Mouse (Mus musculus): ENCODE measurements around the gene Glrp1. TPM values are rescaled to one million over a fixed set of nuclear protein-coding genes. Genes with fewer than 3 reads are reported as not detected.

Glrp1 gene
- polyA plus RNA-seq, 1 experiment = 0.04 TPM

- DNase-seq = no peak
- Histone ChIP-seq H3K27ac (ENCODE audit: control insufficient read depth, insufficient read depth, low read length) (no peak overlapping the region), H3K4me1 (replicated peaks; ENCODE audit: control insufficient read depth, insufficient read depth, low read length) (peaks cover 24% of the 10 kb centered on the region), H3K4me3 (ENCODE audit: control insufficient read depth, insufficient read depth, low read length) (no peak overlapping the region), H3K36me3 (ENCODE audit: control insufficient read depth, insufficient read depth, low read length) (no peaks in the 10 kb centered on the region), H3K27me3 (ENCODE audit: control insufficient read depth, insufficient read depth, low read length) (no peaks in the 10 kb centered on the region)
- TF ChIP-seq CTCF (IDR thresholded peaks at IDR 0.05; ENCODE audit: borderline replicate concordance, control insufficient read depth, extremely low read depth, insufficient read depth, low read length, poor library complexity) (no peak), POLR2A (IDR thresholded peaks at IDR 0.05; ENCODE audit: control insufficient read depth, extremely low read depth, insufficient read depth, low read length, poor library complexity) (no peak)
- WGBS = 10% methylated on average over 1 of the region's 1 CpGs
Measured at GRCm38 (mm10) chr1:88461096-88461495, 48.8 kb downstream of the Glrp1 start.

GRCm38 (mm10) chr1:88459655-88460054, 50.2 kb downstream of the Glrp1 start:
- DNase-seq = no peak
- Histone ChIP-seq H3K4me3 (ENCODE audit: control insufficient read depth, insufficient read depth, low read length) (no peak overlapping the region), H3K36me3 (ENCODE audit: control insufficient read depth, insufficient read depth, low read length) (no peaks in the 10 kb centered on the region), H3K27ac (ENCODE audit: control insufficient read depth, insufficient read depth, low read length) (no peak overlapping the region), H3K27me3 (ENCODE audit: control insufficient read depth, insufficient read depth, low read length) (no peaks in the 10 kb centered on the region), H3K4me1 (replicated peaks; ENCODE audit: control insufficient read depth, insufficient read depth, low read length) (peaks cover 24% of the 10 kb centered on the region)
- no peak for TF ChIP-seq POLR2A (IDR thresholded peaks at IDR 0.05; ENCODE audit: control insufficient read depth, extremely low read depth, insufficient read depth, low read length, poor library complexity)
- no peak for TF ChIP-seq CTCF (IDR thresholded peaks at IDR 0.05; ENCODE audit: borderline replicate concordance, control insufficient read depth, extremely low read depth, insufficient read depth, low read length, poor library complexity)
- WGBS = 96% methylated on average over 5 of the region's 5 CpGs

- H3K27me3 ChIP-seq (ENCODE audit: control insufficient read depth, insufficient read depth, low read length) = no peaks in the 10 kb centered on the region
- TF ChIP-seq CTCF (IDR thresholded peaks at IDR 0.05; ENCODE audit: borderline replicate concordance, control insufficient read depth, extremely low read depth, insufficient read depth, low read length, poor library complexity) = no peak
- no peak for TF ChIP-seq POLR2A (IDR thresholded peaks at IDR 0.05; ENCODE audit: control insufficient read depth, extremely low read depth, insufficient read depth, low read length, poor library complexity)
- peaks cover 24% of the 10 kb centered on the region for H3K4me1 ChIP-seq (replicated peaks; ENCODE audit: control insufficient read depth, insufficient read depth, low read length)
- H3K4me3 ChIP-seq (ENCODE audit: control insufficient read depth, insufficient read depth, low read length) = no peak overlapping the region
- no peak for DNase-seq
- WGBS = 95% methylated on average over 4 of the region's 4 CpGs
- no peak overlapping the region for H3K27ac ChIP-seq (ENCODE audit: control insufficient read depth, insufficient read depth, low read length)
- no peaks in the 10 kb centered on the region for H3K36me3 ChIP-seq (ENCODE audit: control insufficient read depth, insufficient read depth, low read length)
Measured at GRCm38 (mm10) chr1:88459196-88459595, 50.7 kb downstream of the Glrp1 start.

GRCm38 (mm10) chr1:88456451-88457072, 53.3 kb downstream of the Glrp1 start:
- H3K4me1 ChIP-seq (replicated peaks; ENCODE audit: control insufficient read depth, insufficient read depth, low read length) = peaks cover 10% of the 10 kb centered on the region
- H3K4me3 ChIP-seq (ENCODE audit: control insufficient read depth, insufficient read depth, low read length) = no peak overlapping the region
- peak; percentile 77 for DNase-seq
- no peaks in the 10 kb centered on the region for H3K36me3 ChIP-seq (ENCODE audit: control insufficient read depth, insufficient read depth, low read length)
- H3K27me3 ChIP-seq (ENCODE audit: control insufficient read depth, insufficient read depth, low read length) = no peaks in the 10 kb centered on the region
- 72% methylated on average over 14 of the region's 14 CpGs for WGBS
- TF ChIP-seq POLR2A (IDR thresholded peaks at IDR 0.05; ENCODE audit: control insufficient read depth, extremely low read depth, insufficient read depth, low read length, poor library complexity) (no peak), CTCF (IDR thresholded peaks at IDR 0.05; ENCODE audit: borderline replicate concordance, control insufficient read depth, extremely low read depth, insufficient read depth, low read length, poor library complexity) (peak; percentile 21; the same call in 1 of the 2 replicates)
- H3K27ac ChIP-seq (ENCODE audit: control insufficient read depth, insufficient read depth, low read length) = no peak overlapping the region

- no peaks in the 10 kb centered on the region for H3K36me3 ChIP-seq (ENCODE audit: control insufficient read depth, insufficient read depth, low read length)
- no peak for DNase-seq
- H3K27ac ChIP-seq (ENCODE audit: control insufficient read depth, insufficient read depth, low read length) = no peak overlapping the region
- TF ChIP-seq POLR2A (IDR thresholded peaks at IDR 0.05; ENCODE audit: control insufficient read depth, extremely low read depth, insufficient read depth, low read length, poor library complexity) = no peak
- TF ChIP-seq CTCF (IDR thresholded peaks at IDR 0.05; ENCODE audit: borderline replicate concordance, control insufficient read depth, extremely low read depth, insufficient read depth, low read length, poor library complexity) = no peak
- no peak overlapping the region for H3K4me3 ChIP-seq (ENCODE audit: control insufficient read depth, insufficient read depth, low read length)
- H3K27me3 ChIP-seq (ENCODE audit: control insufficient read depth, insufficient read depth, low read length) = no peaks in the 10 kb centered on the region
- WGBS = 96% methylated on average over 3 of the region's 3 CpGs
- H3K4me1 ChIP-seq (replicated peaks; ENCODE audit: control insufficient read depth, insufficient read depth, low read length) = peaks cover 4% of the 10 kb centered on the region
Measured at GRCm38 (mm10) chr1:88455761-88456160, 54.1 kb downstream of the Glrp1 start.

- WGBS = 83% methylated on average over 3 of the region's 3 CpGs
- no peaks in the 10 kb centered on the region for H3K4me1 ChIP-seq (replicated peaks; ENCODE audit: control insufficient read depth, insufficient read depth, low read length)
- no peaks in the 10 kb centered on the region for H3K36me3 ChIP-seq (ENCODE audit: control insufficient read depth, insufficient read depth, low read length)
- TF ChIP-seq CTCF (IDR thresholded peaks at IDR 0.05; ENCODE audit: borderline replicate concordance, control insufficient read depth, extremely low read depth, insufficient read depth, low read length, poor library complexity) (no peak), POLR2A (IDR thresholded peaks at IDR 0.05; ENCODE audit: control insufficient read depth, extremely low read depth, insufficient read depth, low read length, poor library complexity) (no peak)
- no peak overlapping the region for H3K4me3 ChIP-seq (ENCODE audit: control insufficient read depth, insufficient read depth, low read length)
- no peak for DNase-seq
- no peaks in the 10 kb centered on the region for H3K27me3 ChIP-seq (ENCODE audit: control insufficient read depth, insufficient read depth, low read length)
- no peak overlapping the region for H3K27ac ChIP-seq (ENCODE audit: control insufficient read depth, insufficient read depth, low read length)
Measured at GRCm38 (mm10) chr1:88454703-88455102, 55.2 kb downstream of the Glrp1 start.

GRCm38 (mm10) chr1:88452198-88452597, 57.7 kb downstream of the Glrp1 start:
- 96% methylated on average over 6 of the region's 6 CpGs for WGBS
- DNase-seq = no peak

More at GRCm38 (mm10) chr1:88452198-88452597, 57.7 kb downstream of the Glrp1 start:
- no peaks in the 10 kb centered on the region for H3K36me3 ChIP-seq (ENCODE audit: control insufficient read depth, insufficient read depth, low read length)
- no peak overlapping the region for H3K4me3 ChIP-seq (ENCODE audit: control insufficient read depth, insufficient read depth, low read length)
- no peaks in the 10 kb centered on the region for H3K27me3 ChIP-seq (ENCODE audit: control insufficient read depth, insufficient read depth, low read length)
- TF ChIP-seq POLR2A (IDR thresholded peaks at IDR 0.05; ENCODE audit: control insufficient read depth, extremely low read depth, insufficient read depth, low read length, poor library complexity) = no peak
- no peak for TF ChIP-seq CTCF (IDR thresholded peaks at IDR 0.05; ENCODE audit: borderline replicate concordance, control insufficient read depth, extremely low read depth, insufficient read depth, low read length, poor library complexity)
- peaks cover 2% of the 10 kb centered on the region; the same call in 1 of the 2 replicates for H3K4me1 ChIP-seq (replicated peaks; ENCODE audit: control insufficient read depth, insufficient read depth, low read length)
- no peak overlapping the region for H3K27ac ChIP-seq (ENCODE audit: control insufficient read depth, insufficient read depth, low read length)
